Mouse (Mus musculus) embryonic fibroblast, embryonic 13.5 days (primary cell): Measurements from ENCODE around the gene Car11.

ENCODE experiments used
- CTCF ChIP-seq: IDR thresholded peaks from 2 replicates; pipeline ENCODE4 v1.5.1; 2011; ENCODE audit warnings: mild to moderate bottlenecking, control low read depth, low read length, moderate library complexity, borderline replicate concordance; ENCODE audit not compliant: insufficient read depth
- POLR2A ChIP-seq: IDR thresholded peaks from 2 replicates; pipeline ENCODE4 v1.6.1; 2011; ENCODE audit warnings: low read depth, mild to moderate bottlenecking, control low read depth, low read length, moderate library complexity

DNA sequence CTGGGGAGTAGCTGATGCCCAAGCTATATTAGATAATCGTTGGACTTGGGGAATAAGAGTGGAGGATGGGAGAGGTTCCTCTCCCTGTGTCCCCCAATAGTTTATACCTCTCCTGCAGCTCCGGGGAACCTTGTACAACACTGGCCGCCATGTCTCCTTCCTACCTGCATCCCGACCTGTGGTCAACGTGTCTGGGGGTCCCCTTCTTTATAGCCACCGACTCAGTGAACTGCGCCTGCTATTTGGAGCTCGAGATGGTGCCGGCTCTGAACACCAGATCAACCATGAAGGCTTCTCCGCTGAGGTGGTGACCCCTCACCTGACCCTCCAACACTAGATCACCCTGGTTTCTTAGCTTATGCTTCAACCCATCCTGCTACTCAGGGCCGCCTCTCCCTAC, 2.7 kb downstream of the Car11 start:
- TF ChIP-seq POLR2A (no peak), CTCF (no peak)
